Mouse (Mus musculus): ENCODE results near the gene Med17. TPM values are rescaled to one million over a fixed set of nuclear protein-coding genes. Genes with fewer than 3 reads are reported as not detected.

The Med17 gene
- polyA plus RNA-seq, 1 experiment from 2014 or later = 40.1 TPM

DNA sequence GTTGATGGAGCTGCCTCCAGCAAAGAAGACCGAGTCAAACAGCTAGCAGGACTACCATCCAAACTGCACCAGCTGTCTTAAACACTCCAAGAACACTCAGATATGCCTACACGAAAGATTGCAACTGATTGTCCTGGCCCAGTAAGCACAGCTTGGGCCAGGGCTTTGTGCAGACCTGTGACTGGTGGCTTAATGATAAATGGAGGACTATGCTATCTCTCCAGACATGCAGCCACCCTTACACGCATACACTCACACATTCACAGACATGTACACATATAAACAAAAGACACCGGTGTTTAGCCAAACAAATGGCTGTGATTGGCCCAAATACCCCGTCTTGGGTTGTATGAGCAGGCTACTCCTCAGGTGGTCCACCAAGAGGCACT, 754 bp upstream of the Med17 start:
- Histone ChIP-seq H3K4me1 (peaks cover 29% of the 10 kb centered on the region), H3K9me3 (replicated peaks) (no peaks in the 10 kb centered on the region), H3K4me3 (peak overlapping the region; percentile 92), H3K4me2 (peak overlapping the region; percentile 82), H3K27ac (peak overlapping the region; percentile 26), H3K27me3 (no peaks in the 10 kb centered on the region), H3K36me3 (ENCODE audit: poor library complexity, severe bottlenecking) (peaks cover 9% of the 10 kb centered on the region), H3K9ac (peak overlapping the region; percentile 98)
- WGBS = 43% methylated on average over 5 of the region's 5 CpGs
- ATAC-seq = peak; percentile 9

DNA sequence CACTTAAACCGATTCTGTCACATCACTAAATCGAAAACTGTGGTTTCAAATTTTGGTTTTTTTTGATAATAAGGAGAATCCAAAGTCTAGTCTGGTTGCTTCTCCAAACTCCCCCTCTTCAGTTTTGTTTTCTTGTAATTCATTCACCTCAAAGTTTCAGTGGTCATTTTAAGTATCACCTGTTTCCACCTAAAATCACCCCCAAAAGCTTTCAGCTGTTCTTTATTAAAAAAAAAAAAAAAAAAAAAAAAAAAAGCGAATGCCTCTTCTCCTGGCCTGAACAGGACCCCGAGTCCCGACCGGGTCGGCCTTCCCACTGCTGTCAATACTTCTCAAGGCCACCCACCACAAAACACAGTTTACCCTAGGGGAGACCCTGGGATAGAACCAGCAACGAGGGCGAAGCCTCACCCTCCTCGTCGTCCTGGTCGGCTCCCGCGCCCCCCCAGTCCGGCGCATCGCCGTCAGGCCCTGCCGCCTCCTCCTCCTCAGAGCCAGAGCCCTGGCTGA, 537 bp downstream of the Med17 start:
- 9% methylated on average over 19 of the region's 19 CpGs for WGBS
- Histone ChIP-seq H3K9ac (peak overlapping the region; percentile 98), H3K4me2 (peak overlapping the region; percentile 82), H3K4me3 (peak overlapping the region; percentile 92), H3K36me3 (ENCODE audit: poor library complexity, severe bottlenecking) (peaks cover 22% of the 10 kb centered on the region), H3K9me3 (replicated peaks) (no peaks in the 10 kb centered on the region), H3K4me1 (peaks cover 29% of the 10 kb centered on the region), H3K27me3 (no peaks in the 10 kb centered on the region), H3K27ac (peak overlapping the region; percentile 84)
- ATAC-seq = no peak

DNA sequence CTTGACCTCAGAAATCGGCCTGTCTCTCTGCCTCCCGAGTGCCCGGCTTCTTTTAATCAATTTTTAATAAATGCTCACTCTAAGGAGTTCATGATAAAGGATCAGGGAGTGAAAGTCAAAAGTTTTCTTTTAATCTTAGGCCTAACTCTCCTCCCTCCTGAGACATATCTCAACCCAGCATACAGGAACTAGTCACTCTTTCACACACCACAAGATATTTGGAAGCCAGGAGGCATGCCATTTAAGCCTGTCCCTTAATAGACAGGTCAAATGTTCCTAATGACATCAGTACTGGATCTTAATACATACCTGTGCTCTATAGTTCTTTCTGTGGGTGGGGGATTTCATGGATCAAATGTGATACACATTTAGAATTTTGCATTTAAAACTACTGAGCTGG, 1.4 kb downstream of the Med17 start:
- Histone ChIP-seq H3K27me3 (no peaks in the 10 kb centered on the region), H3K9ac (no peak overlapping the region; the same call in 1 of the 2 replicates), H3K9me3 (replicated peaks) (no peaks in the 10 kb centered on the region), H3K36me3 (ENCODE audit: poor library complexity, severe bottlenecking) (peaks cover 31% of the 10 kb centered on the region), H3K4me2 (peak overlapping the region; percentile 82; the same call in 1 of the 2 replicates), H3K4me1 (peaks cover 29% of the 10 kb centered on the region), H3K27ac (no peak overlapping the region), H3K4me3 (no peak overlapping the region)
- ATAC-seq = no peak
- 99% methylated on average over 3 of the region's 3 CpGs for WGBS

DNA sequence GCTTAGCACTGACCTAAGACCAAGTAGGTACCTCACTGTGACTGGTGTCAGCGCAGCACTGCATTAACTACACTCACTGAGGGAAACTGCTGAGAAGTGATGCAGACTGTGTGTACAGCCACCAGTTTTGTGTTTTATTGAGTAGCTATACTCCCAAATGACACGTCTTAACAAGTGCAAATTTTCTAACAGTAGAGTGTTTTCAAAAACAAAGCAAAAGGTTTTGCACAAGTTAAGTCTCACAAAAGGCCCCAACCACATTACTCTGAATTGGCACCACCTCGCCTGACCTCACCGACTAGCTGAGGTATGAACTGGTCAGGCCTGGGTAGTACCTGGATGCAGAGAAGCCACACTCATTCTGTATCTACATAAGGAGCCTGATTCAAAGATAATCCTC, 2.9 kb downstream of the Med17 start:
- Histone ChIP-seq H3K36me3 (ENCODE audit: poor library complexity, severe bottlenecking) (peaks cover 46% of the 10 kb centered on the region), H3K4me2 (no peak overlapping the region), H3K27me3 (no peaks in the 10 kb centered on the region), H3K9me3 (replicated peaks) (no peaks in the 10 kb centered on the region), H3K4me1 (peaks cover 29% of the 10 kb centered on the region), H3K9ac (no peak overlapping the region), H3K4me3 (no peak overlapping the region), H3K27ac (no peak overlapping the region)
- ATAC-seq = no peak
- WGBS = 94% methylated on average over 4 of the region's 4 CpGs

DNA sequence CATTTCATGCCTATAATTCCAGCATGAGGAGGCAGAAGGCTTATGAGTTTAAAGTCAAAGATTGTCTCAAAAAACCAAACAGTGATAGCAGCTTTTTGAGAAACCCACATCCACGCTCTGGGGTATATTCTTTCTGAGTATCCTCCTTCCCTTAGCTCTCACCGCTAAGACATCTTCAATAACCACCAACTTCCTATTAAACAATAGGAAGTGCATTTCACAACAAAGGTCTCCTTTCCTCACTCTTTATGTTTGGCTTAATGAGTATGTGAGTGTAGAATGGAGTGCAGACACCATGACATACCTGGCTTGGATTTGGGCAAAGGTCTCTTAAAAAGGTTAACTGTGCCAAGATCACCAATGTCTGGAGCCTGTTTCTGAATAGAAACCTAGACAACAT, 5.8 kb downstream of the Med17 start:
- no peak for ATAC-seq
- Histone ChIP-seq H3K27ac (no peak overlapping the region), H3K9me3 (replicated peaks) (no peaks in the 10 kb centered on the region), H3K4me1 (peaks cover 13% of the 10 kb centered on the region), H3K27me3 (no peaks in the 10 kb centered on the region), H3K9ac (no peak overlapping the region), H3K4me2 (no peak overlapping the region), H3K36me3 (ENCODE audit: poor library complexity, severe bottlenecking) (peaks cover 74% of the 10 kb centered on the region), H3K4me3 (no peak overlapping the region)
- 96% methylated on average over 2 of the region's 2 CpGs for WGBS

DNA sequence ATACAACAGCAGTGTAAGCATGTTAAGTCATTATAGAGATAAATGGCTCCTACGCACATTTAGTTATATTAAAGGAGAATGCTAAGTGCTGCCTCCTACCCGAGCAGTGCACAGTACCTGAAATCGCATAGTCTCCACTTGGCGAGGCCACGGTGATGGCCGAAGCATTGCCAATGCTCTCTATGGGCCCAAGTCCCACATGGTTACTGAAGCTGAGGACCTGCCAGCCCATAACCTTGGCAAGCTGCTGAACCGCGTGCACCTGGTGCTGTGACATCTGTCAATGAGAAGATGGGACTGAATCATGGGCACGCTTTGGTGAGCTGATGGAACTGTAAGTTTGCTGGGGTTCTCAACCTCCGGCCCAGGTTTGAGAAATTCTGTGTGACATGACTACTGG, 16.2 kb downstream of the Med17 start:
- 94% methylated on average over 10 of the region's 10 CpGs for WGBS
- H3K4me3 ChIP-seq = no peak overlapping the region
- H3K36me3 ChIP-seq (ENCODE audit: poor library complexity, severe bottlenecking) = peaks cover 82% of the 10 kb centered on the region
- no peak overlapping the region for H3K4me2 ChIP-seq
- H3K27ac ChIP-seq = no peak overlapping the region
- ATAC-seq = no peak
- no peaks in the 10 kb centered on the region for H3K9me3 ChIP-seq (replicated peaks)
- H3K27me3 ChIP-seq = no peaks in the 10 kb centered on the region
- no peak overlapping the region for H3K9ac ChIP-seq
- no peaks in the 10 kb centered on the region for H3K4me1 ChIP-seq

DNA sequence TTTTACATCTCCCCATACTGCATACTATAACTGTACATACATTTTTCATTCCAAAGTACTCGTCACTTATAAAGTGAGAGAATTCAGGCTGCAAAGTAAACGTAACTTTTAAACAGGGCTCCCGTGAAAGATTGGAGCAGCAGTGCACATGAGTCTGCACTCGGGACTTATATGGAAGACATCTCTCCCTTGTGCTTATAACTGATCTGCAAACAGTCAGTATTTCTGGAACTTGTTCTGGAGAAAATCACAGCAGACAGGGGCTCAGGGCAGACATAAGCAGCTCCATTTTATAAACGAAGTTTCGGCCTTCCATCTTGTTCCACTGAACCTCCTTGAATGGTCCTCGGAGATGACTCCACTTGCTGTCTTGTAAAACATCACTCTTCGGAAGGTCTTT, 17.8 kb downstream of the Med17 start:
- H3K4me1 ChIP-seq = no peaks in the 10 kb centered on the region
- peaks cover 68% of the 10 kb centered on the region for H3K36me3 ChIP-seq (ENCODE audit: poor library complexity, severe bottlenecking)
- 93% methylated on average over 8 of the region's 8 CpGs for WGBS
- ATAC-seq = no peak
- no peaks in the 10 kb centered on the region for H3K9me3 ChIP-seq (replicated peaks)
- H3K4me3 ChIP-seq = no peak overlapping the region
- no peak overlapping the region for H3K27ac ChIP-seq
- H3K4me2 ChIP-seq = no peak overlapping the region
- no peaks in the 10 kb centered on the region for H3K27me3 ChIP-seq
- no peak overlapping the region for H3K9ac ChIP-seq

DNA sequence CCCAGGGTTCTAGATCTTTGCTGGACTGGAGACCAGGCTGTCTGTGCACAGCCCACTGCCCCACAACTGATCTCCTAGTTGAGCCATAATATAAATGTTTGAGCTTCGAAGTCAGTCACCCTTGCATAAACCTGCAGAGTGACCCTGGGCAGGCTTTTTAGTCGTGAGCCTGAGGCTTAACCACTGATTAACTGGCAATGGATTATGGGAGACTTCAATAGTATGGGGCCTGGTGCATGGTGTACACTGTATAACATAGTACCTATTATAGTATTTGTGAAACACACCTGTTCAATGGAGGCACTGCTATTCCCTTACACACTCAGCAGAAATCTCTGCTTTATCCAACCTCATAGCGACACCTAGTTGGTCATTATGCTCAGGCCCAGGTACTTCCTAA, 23.5 kb downstream of the Med17 start:
- Histone ChIP-seq H3K4me1 (no peaks in the 10 kb centered on the region), H3K4me2 (no peak overlapping the region), H3K27me3 (no peaks in the 10 kb centered on the region), H3K9me3 (replicated peaks) (no peaks in the 10 kb centered on the region), H3K9ac (no peak overlapping the region), H3K4me3 (no peak overlapping the region), H3K27ac (no peak overlapping the region), H3K36me3 (ENCODE audit: poor library complexity, severe bottlenecking) (peaks cover 14% of the 10 kb centered on the region)
- WGBS = 79% methylated on average over 3 of the region's 3 CpGs
- no peak for ATAC-seq

DNA sequence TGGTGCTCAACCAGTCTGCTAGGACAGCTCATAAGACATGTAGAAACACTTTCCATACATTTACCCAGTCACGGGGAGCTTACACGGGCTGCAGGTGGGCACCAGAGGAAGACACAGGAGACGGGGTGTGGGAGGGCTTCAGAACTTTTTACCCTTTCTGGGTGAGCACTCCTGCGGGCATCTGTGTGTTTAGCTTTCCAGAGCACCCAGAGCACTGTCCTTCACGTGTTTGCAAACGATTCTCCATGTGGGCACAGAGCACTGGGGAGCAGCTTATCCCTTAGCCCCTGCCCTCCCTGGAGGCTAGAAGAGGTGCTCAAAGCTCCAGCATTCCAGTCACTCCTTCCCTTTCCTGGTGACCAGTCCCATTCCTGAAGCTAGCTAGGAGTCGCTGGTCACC, 25.2 kb downstream of the Med17 start:
- no peak for ATAC-seq
- H3K4me1 ChIP-seq = no peaks in the 10 kb centered on the region
- no peaks in the 10 kb centered on the region for H3K27me3 ChIP-seq
- no peak overlapping the region for H3K9ac ChIP-seq
- no peak overlapping the region for H3K27ac ChIP-seq
- WGBS = 86% methylated on average over 7 of the region's 7 CpGs
- no peaks in the 10 kb centered on the region for H3K9me3 ChIP-seq (replicated peaks)
- H3K4me2 ChIP-seq = no peak overlapping the region
- no peaks in the 10 kb centered on the region for H3K36me3 ChIP-seq (ENCODE audit: poor library complexity, severe bottlenecking)
- no peak overlapping the region for H3K4me3 ChIP-seq

DNA sequence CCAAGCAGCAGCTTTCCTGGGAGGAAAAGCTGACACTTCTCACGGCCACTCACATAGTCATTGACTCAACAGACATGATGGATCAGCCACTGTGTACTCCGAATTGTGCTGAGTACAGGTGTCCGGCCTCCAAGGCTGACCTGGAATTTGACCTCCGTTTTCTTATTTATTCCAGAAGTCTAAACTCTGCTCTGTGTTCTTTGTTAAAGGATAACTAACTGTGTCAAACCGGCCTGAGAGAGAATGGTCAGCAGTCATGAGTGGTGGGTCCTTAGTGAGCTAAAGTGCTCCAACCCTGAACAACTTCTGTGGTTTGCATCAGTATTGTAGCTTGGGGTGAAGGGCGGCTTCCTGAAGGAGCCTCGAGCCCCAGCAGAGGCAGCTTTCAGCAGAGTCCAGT, 27.5 kb downstream of the Med17 start:
- H3K27ac ChIP-seq = no peak overlapping the region
- H3K9ac ChIP-seq = no peak overlapping the region
- 79% methylated on average over 7 of the region's 7 CpGs for WGBS
- no peak overlapping the region for H3K4me3 ChIP-seq
- H3K36me3 ChIP-seq (ENCODE audit: poor library complexity, severe bottlenecking) = no peaks in the 10 kb centered on the region
- no peaks in the 10 kb centered on the region for H3K27me3 ChIP-seq
- H3K9me3 ChIP-seq (replicated peaks) = no peaks in the 10 kb centered on the region
- no peak for ATAC-seq
- no peaks in the 10 kb centered on the region for H3K4me1 ChIP-seq
- no peak overlapping the region for H3K4me2 ChIP-seq

DNA sequence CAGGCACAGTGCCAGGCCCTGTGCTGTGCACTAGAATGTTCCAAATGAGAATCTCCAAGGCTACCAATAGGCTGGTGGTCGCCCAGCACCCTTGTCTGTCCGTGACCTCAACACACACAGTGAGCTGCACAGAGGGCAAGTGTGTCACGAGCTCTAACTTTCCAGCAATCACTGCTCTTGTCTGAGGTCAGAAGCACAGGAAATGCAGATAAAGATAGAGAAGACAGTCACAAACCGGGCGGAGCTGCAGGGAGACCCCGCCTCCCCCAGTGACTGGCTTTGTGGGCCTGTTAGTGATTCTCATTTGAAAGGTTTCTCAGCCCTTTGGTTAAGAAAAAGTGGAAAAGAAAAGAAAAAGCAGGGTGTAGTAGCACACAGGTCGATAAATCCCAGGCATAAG, 29.4 kb downstream of the Med17 start:
- no peaks in the 10 kb centered on the region for H3K4me1 ChIP-seq
- no peaks in the 10 kb centered on the region for H3K9me3 ChIP-seq (replicated peaks)
- H3K27ac ChIP-seq = no peak overlapping the region
- WGBS = 83% methylated on average over 7 of the region's 7 CpGs
- no peak overlapping the region for H3K4me3 ChIP-seq
- ATAC-seq = no peak
- H3K4me2 ChIP-seq = no peak overlapping the region
- H3K27me3 ChIP-seq = no peaks in the 10 kb centered on the region
- no peak overlapping the region for H3K9ac ChIP-seq
- H3K36me3 ChIP-seq (ENCODE audit: poor library complexity, severe bottlenecking) = no peaks in the 10 kb centered on the region

DNA sequence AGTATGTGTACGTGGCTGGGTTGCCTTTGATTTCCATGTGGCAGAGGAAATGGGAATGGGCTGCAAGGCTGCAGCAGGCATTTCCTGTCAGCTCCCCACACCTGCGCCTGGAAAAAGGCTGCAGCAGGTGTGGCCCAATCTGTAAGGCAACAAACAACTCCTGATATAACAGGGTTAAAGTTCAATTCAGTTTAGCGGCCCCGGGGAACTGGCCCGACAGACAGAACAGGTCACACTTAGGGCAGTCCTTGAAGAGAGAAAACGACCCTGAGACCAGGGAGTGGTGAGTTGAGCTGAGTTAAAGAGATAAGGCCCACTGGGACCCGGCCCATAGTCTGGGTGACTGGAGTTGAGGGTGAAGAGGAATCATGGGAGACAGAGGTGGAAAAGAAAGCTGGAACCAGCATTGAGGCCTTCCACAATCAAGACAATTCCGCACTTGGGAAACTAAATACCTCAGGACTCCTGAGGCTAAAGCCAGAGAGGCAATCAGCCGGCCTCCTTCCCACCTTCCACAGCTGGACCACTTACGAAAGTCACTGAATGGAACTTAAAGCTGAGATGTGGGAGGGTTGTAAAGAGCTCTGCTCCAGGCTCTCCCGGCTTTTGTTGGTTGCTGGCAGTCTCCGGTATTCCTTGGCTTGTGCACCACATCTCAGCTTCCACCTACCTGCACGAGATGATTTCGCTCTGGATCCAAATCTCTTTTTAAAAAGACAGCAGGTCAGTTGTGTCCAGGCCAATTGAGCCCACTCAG, 34.2 kb downstream of the Med17 start:
- H3K27ac ChIP-seq = no peak overlapping the region
- WGBS = 82% methylated on average over 14 of the region's 14 CpGs
- no peaks in the 10 kb centered on the region for H3K4me1 ChIP-seq
- no peak for ATAC-seq
- H3K27me3 ChIP-seq = peaks cover under 1% of the 10 kb centered on the region; the same call in 1 of the 2 replicates
- H3K9ac ChIP-seq = no peak overlapping the region
- H3K9me3 ChIP-seq (replicated peaks) = no peaks in the 10 kb centered on the region
- no peak overlapping the region for H3K4me3 ChIP-seq
- no peaks in the 10 kb centered on the region for H3K36me3 ChIP-seq (ENCODE audit: poor library complexity, severe bottlenecking)
- H3K4me2 ChIP-seq = no peak overlapping the region

DNA sequence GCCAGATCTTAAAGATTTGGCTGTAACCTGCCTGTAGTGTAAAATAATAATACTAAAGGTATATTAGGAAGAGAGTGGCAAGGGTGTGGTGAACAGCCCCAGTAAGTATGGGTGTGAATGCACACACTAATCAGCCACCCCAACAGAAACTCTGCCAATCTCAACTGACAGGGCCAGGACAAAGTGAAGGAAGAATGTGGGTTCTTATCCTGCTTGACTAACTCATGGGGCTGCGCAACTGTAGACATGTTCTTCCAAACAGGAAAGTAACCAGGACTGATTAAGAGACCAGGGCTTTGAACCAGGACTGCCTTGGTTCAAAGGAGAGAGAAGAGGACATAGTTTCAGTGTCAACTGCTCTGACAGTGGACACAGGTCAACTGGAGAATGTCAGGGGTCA, 37.6 kb downstream of the Med17 start:
- Histone ChIP-seq H3K4me1 (peaks cover 14% of the 10 kb centered on the region), H3K27ac (no peak overlapping the region), H3K36me3 (ENCODE audit: poor library complexity, severe bottlenecking) (no peaks in the 10 kb centered on the region), H3K27me3 (peaks cover 3% of the 10 kb centered on the region; the same call in 1 of the 2 replicates), H3K9me3 (replicated peaks) (no peaks in the 10 kb centered on the region), H3K4me2 (no peak overlapping the region), H3K4me3 (no peak overlapping the region), H3K9ac (no peak overlapping the region)
- ATAC-seq = no peak
- WGBS = 95% methylated on average over 1 of the region's 1 CpGs

Data from forebrain, embryonic 13.5 days (tissue).